Comparison of ENCODE assay signal across 8 mouse cellular contexts in the genomic region with DNA sequence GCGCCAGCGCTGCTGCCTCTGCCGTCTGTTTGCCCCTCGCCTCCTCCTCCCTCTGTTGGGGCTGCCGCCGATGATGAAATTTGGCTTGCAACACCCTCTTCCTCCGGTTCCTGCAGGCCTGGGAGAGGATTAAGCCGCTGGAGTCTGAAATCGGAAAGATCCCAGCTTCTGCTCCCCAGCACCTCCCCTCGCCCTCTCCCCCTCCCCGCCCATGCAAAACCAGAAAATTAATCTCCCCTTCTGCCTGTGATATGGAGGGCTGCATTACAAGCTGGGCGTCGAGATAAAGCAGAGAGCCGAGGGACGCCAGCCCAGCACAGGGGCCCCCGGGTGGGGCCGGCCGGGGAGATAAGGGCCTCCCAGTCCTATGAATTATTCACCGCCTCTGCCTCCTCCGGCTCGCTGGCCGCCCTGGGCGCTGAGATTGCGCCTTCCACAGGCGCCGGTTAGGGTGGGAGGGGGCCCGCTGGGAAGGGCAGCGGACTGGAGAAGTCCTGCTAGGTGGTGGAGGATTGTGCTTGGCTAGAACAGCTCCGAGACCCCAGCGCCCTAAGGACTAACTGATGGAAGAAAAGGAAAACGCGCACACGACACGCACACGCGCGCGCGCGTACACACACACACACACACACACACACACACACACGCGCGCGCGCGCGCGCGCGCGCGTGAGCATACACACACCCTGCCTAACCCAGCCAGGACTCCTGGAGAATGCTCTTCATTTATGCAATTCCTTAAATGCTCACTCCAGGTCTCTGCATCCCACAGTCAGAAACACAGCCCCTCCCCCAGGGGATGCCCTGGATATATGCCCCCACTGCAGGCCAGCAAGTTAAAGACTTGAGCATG. TPM values are rescaled to one million over a fixed set of nuclear protein-coding genes. Genes with fewer than 3 reads are reported as not detected.
A peak's percentile ranks its signal among the peaks of the same experiment; 100 is the strongest.
DNase-seq lines count a peak whose midpoint lies in the region.

No protein-coding gene starts in this region.

- intact Hi-C loops in heart, postnatal 25 days (cut with DNase I), result loop anchor here (5.0 kb wide), 1 partner anchor 168 kb away; no protein-coding TSS in a partner anchor

- peak overlapping the region; percentile 76 for H3K27ac ChIP-seq in forebrain, embryonic 10.5 days

- H3K9me3 ChIP-seq in forebrain, embryonic 10.5 days, result no peaks in the 10 kb centered on the region; the same call in 1 of the 2 replicates

- H3K4me3 ChIP-seq in forebrain, embryonic 10.5 days, result peak overlapping the region; percentile 59

- peaks cover 55% of the 10 kb centered on the region for H3K4me1 ChIP-seq in forebrain, embryonic 10.5 days

- H3K36me3 ChIP-seq in forebrain, embryonic 10.5 days (replicated peaks), result no peaks in the 10 kb centered on the region

- WGBS in forebrain, embryonic 10.5 days, result under 1% methylated on average over 52 of the region's 52 CpGs

- peak; percentile 43 for DNase-seq in R1 (ENCODE audit: low read depth, low spot score)
- DNase-seq in c-Kit-positive CD71-positive TER-119-positive erythroid progenitor cells, embryonic 14.5 days (ENCODE audit: low spot score), result peak; percentile 82
- peak; percentile 65 for DNase-seq in forebrain, embryonic 10.5 days (ENCODE audit: extremely low spot score, low spot score)
- peak; percentile 46 for DNase-seq in heart, postnatal 25 days (ENCODE audit: low spot score)
- DNase-seq in layer of hippocampus, postnatal 25 days (ENCODE audit: extremely low spot score in 1 of 2, low spot score in 1 of 2), result peak; percentile 60 to 63
- DNase-seq in lung, postnatal 25 days (ENCODE audit: low spot score), result peak; percentile 66
- DNase-seq in retina, postnatal 1 day, result peak; percentile 81
- DNase-seq in thymus, postnatal 10 days (ENCODE audit: low spot score in 2 of 2), result no peak

- H3K27me3 ChIP-seq in forebrain, embryonic 10.5 days (ENCODE audit: poor library complexity, severe bottlenecking), result peaks cover 87% of the 10 kb centered on the region

RNA-seq across cellular contexts. Expression of gene Asic1, which starts 5.3 kb away (rescaled TPM):
- 2.2 and 2.4 TPM in 2 replicates for polyA plus RNA-seq in forebrain, embryonic 10.5 days (2016; fragmentation: Nextera tagmentation; extraction: Ambion mirVana)
- total RNA-seq in heart, postnatal 25 days (2021), result under 1 TPM; 0.48 to 0.55 TPM
- total RNA-seq in layer of hippocampus, postnatal 25 days (2021), result 10 to 100 TPM; 29.6 to 32.0 TPM

RNA-seq across cellular contexts. Expression of gene Racgap1, which starts 13.4 kb away (rescaled TPM):
- 193 and 201 TPM in 2 replicates for polyA plus RNA-seq in forebrain, embryonic 10.5 days (2016; fragmentation: Nextera tagmentation; extraction: Ambion mirVana)
- total RNA-seq in heart, postnatal 25 days (2021), result 1 to 10 TPM; 2.8 to 3.0 TPM
- total RNA-seq in layer of hippocampus, postnatal 25 days (2021), result 1 to 10 TPM; 4.4 to 6.2 TPM

RNA-seq across cellular contexts. Expression of gene Smarcd1, which starts 37.1 kb away (rescaled TPM):
- polyA plus RNA-seq in forebrain, embryonic 10.5 days (2016; fragmentation: Nextera tagmentation; extraction: Ambion mirVana), result 91.5 TPM in 2 replicates
- 10 to 100 TPM; 23.5 to 25.3 TPM for total RNA-seq in heart, postnatal 25 days (2021)
- total RNA-seq in layer of hippocampus, postnatal 25 days (2021), result 100 to 1,000 TPM; 101 to 117 TPM

RNA-seq across cellular contexts. Expression of gene Gm17349, which starts 40.5 kb away (rescaled TPM):
- polyA plus RNA-seq in forebrain, embryonic 10.5 days (2016; fragmentation: Nextera tagmentation; extraction: Ambion mirVana), result not detected in 2 replicates
- total RNA-seq in heart, postnatal 25 days (2021), result 1 to 10 TPM; 2.8 to 4.2 TPM
- total RNA-seq in layer of hippocampus, postnatal 25 days (2021), result 1 to 10 TPM; 5.3 to 9.0 TPM

RNA-seq across cellular contexts. Expression of gene Gpd1, which starts 52.5 kb away (rescaled TPM):
- 0.38 and 0.54 TPM in 2 replicates for polyA plus RNA-seq in forebrain, embryonic 10.5 days (2016; fragmentation: Nextera tagmentation; extraction: Ambion mirVana)
- total RNA-seq in heart, postnatal 25 days (2021), result 10 to 100 TPM; 54.1 to 67.6 TPM
- 100 to 1,000 TPM; 128 to 145 TPM for total RNA-seq in layer of hippocampus, postnatal 25 days (2021)

Comparison
In these comparisons a context has a peak if more than half of its experiments do, and no peak if none do; other contexts are left out.
1. DNase-seq: peak in R1 (single experiment), c-Kit-positive CD71-positive TER-119-positive erythroid progenitor cells, embryonic 14.5 days (single experiment), forebrain, embryonic 10.5 days (single experiment), heart, postnatal 25 days (single experiment), layer of hippocampus, postnatal 25 days (2 of 2), lung, postnatal 25 days (single experiment) and retina, postnatal 1 day (single experiment); none in thymus, postnatal 10 days (0 of 2).
2. RNA of gene Asic1, which starts 5.3 kb away (total RNA-seq): 29.6 to 32.0 TPM in layer of hippocampus, postnatal 25 days; 0.48 to 0.55 TPM in heart, postnatal 25 days; every median in the first group is over 10 times any median in the second.